Mouse (Mus musculus) ES-E14 (cell line): ENCODE data around the gene Gmpr2. TPM values are rescaled to one million over a fixed set of nuclear protein-coding genes. Genes with fewer than 3 reads are reported as not detected.
A peak's percentile ranks its signal among the peaks of the same experiment; 100 is the strongest.

ENCODE experiments used
- DNase-seq: peaks from one replicate; pipeline ENCODE4 v3.0.0-alpha.2; 2013; ENCODE audit warnings: low read depth, low spot score
- H3K27ac ChIP-seq: 2 replicates; pipeline ENCODE4 v1.5.1; 2012; ENCODE audit warnings: low read depth, mild to moderate bottlenecking, low read length, moderate library complexity, mixed read lengths; ENCODE audit not compliant: poor library complexity, insufficient read depth, severe bottlenecking
- H3K36me3 ChIP-seq: 2 replicates; pipeline ENCODE4 v1.6.1; 2012; ENCODE audit warnings: mild to moderate bottlenecking, low read length, moderate library complexity, mixed read lengths; ENCODE audit not compliant: control insufficient read depth, poor library complexity, insufficient read depth, severe bottlenecking
- H3K4me1 ChIP-seq, 2 experiments: fragments of 150-350 bp in 1 of 2; sonication (generic) in 1 of 2; 2 replicates each; pipeline ENCODE4 v1.6.1; 2012; ENCODE audit warnings: low read length in 2 of 2, mild to moderate bottlenecking in 1 of 2, mixed read lengths in 1 of 2; ENCODE audit not compliant: control insufficient read depth in 2 of 2, insufficient read depth in 2 of 2, poor library complexity in 1 of 2
- H3K4me3 ChIP-seq, 2 experiments: fragments of 150-350 bp in 1 of 2; sonication (generic) in 1 of 2; 2 replicates each; pipeline ENCODE4 v1.5.1; 2012; ENCODE audit warnings: low read length in 2 of 2, low read depth in 1 of 2, mild to moderate bottlenecking in 1 of 2, mixed read lengths in 1 of 2; ENCODE audit not compliant: insufficient read depth in 1 of 2, poor library complexity in 1 of 2, severe bottlenecking in 1 of 2
- H3K9ac ChIP-seq: 2 replicates; pipeline ENCODE4 v1.6.1; 2012; ENCODE audit warnings: low read depth, mild to moderate bottlenecking, low read length, mixed read lengths; ENCODE audit not compliant: poor library complexity, insufficient read depth, severe bottlenecking
- H3K9me3 ChIP-seq: fragments of 150-350 bp; sonication (generic); 2 replicates; pipeline ENCODE4 v1.6.1; 2012; ENCODE audit warnings: low read depth, mild to moderate bottlenecking, low read length; ENCODE audit not compliant: control insufficient read depth, insufficient read depth
- CHD2 ChIP-seq: IDR thresholded peaks from 2 replicates; pipeline ENCODE4 v1.6.1; 2014; ENCODE audit warnings: mild to moderate bottlenecking, low read depth, low read length, inconsistent platforms
- HCFC1 ChIP-seq: IDR thresholded peaks from 2 replicates; pipeline ENCODE4 v1.6.1; 2012; ENCODE audit warnings: low read length, inconsistent platforms, borderline replicate concordance; ENCODE audit not compliant: insufficient read depth
- MAFK ChIP-seq: IDR thresholded peaks from 2 replicates; pipeline ENCODE4 v1.6.1; 2014; ENCODE audit warnings: mild to moderate bottlenecking, low read depth, low read length, inconsistent platforms; ENCODE audit not compliant: insufficient read depth
- ZC3H11A ChIP-seq: IDR thresholded peaks from 2 replicates; pipeline ENCODE4 v1.6.1; 2012; ENCODE audit warnings: low read depth, mild to moderate bottlenecking, inconsistent platforms, low read length, borderline replicate concordance
- ZNF384 ChIP-seq: IDR thresholded peaks from 2 replicates; pipeline ENCODE4 v1.6.1; 2012; ENCODE audit warnings: low read depth, low read length, inconsistent platforms
- in situ Hi-C, 2 experiments: fragments of 600-800 bp; cut with MboI; formaldehyde crosslinking; loops; one replicate each; pipeline ENCODE4 v1.15.1; 2025; ENCODE audit warnings: low sequenced_read_pairs in 2 of 2, inconsistent platforms in 1 of 2; ENCODE audit not compliant: unreplicated experiment in 2 of 2
- total RNA-seq: library from RNA; depleted of rRNA; stranded (reverse); fragments of 300-350 nt; gene quantifications from 2 replicates; pipeline ENCODE4 v1.2.3, GENCODE M21; 2012

Gmpr2 gene
- total RNA-seq, 1 experiment, result 15.3 TPM

DNA sequence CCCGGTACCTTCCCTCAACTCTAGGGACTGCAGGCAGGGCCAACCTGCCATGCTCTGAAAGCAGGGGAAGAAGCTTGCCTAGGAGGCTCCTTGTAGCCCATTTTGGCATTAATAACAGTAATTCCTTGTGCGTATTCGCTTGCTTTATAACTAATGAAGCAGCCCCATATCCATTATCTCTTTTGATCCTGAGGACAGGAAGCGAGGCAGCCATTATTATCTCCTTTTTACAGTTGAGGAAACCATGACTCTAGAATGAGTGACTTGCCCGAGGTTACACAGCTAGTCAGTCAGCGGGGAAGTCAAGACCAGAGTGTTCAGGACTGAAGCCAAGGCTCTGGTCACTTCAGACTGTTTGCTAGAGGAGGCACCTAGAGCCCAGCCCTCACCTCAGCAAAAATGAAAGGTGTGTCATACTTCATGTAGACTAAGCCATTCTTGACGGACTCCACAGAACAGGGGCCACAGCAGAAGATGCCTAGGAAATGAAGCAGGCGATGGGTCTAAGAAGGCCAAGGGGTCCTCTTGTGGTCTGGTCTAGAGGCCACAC is 34.4 kb downstream of the Gmpr2 start:
- Histone ChIP-seq H3K9ac (no peak overlapping the region), H3K9me3 (no peaks in the 10 kb centered on the region), H3K27ac (no peak overlapping the region), H3K36me3 (0 out of 2 replicates have a peak, but pooled peaks cover 2% of the 10 kb centered on the region), H3K4me3 (no peak overlapping the region), H3K4me1 (peaks cover 9 to 37% of the 10 kb centered on the region in 2 experiments)
- in situ Hi-C loops, result no loop called here
- TF ChIP-seq HCFC1 (no peak), ZNF384 (no peak), CHD2 (no peak), ZC3H11A (no peak), MAFK (no peak)
- no peak for DNase-seq

DNA sequence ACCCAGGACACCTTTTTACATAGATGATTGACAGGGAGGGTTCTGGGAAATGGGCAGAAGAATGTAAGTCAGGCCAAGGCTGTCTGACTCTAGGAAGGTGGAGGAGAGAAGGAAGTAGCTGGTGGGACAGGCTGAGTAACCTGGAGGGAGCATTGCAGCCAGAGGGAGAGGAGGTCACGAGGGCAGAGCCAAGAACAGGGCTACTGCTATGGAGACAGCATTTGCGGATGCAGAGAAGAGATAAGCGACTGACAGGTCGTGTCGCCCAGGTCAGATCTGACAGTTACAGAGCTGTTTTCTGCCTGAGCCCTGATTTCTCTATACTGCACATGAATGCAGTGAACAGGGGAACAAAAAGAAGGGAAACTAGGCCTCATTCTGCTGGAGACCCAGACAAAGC is 35.7 kb downstream of the Gmpr2 start:
- Histone ChIP-seq H3K4me1 (peaks cover 9 to 45% of the 10 kb centered on the region in 2 experiments), H3K9ac (no peak overlapping the region), H3K36me3 (0 out of 2 replicates have a peak, but pooled peaks cover 2% of the 10 kb centered on the region), H3K4me3 (no peak overlapping the region), H3K9me3 (no peaks in the 10 kb centered on the region), H3K27ac (no peak overlapping the region)
- TF ChIP-seq CHD2 (no peak), HCFC1 (no peak), MAFK (no peak), ZNF384 (no peak), ZC3H11A (no peak)
- DNase-seq, result no peak
- in situ Hi-C loops, result no loop called here

DNA sequence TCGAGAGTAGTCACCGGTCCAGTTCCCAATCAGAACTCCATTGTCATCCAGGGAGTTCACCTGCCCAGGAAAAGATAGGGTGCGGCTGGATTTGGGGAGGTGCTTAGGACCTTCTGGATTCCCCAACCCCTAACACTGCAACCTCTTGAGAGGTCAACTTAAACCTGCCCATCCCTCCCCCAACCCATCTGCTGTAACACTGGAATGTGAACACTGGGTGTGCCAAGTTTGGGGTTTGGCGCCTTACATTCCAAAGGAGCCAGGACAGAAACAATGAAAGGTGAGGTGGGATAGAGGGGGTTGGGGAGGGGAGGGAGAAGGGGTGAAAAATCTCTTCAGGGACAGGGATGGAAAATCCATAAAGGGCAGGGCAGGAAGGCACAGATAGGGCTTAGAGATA is 37.8 kb downstream of the Gmpr2 start:
- peak; percentile 58 for DNase-seq
- TF ChIP-seq CHD2, result peak; percentile 14; the same call in 1 of the 2 replicates
- TF ChIP-seq HCFC1, result 0 out of 2 replicates have a peak, but pooled peaks have one; percentile 26
- TF ChIP-seq MAFK, result no peak
- Histone ChIP-seq H3K27ac (peak overlapping the region; percentile 14; the same call in 1 of the 2 replicates), H3K4me3 (peak overlapping the region in 1 of 2 experiments; percentile 6; a peak in 1 of 4 replicates), H3K9me3 (no peaks in the 10 kb centered on the region), H3K4me1 (peaks cover 9 to 47% of the 10 kb centered on the region in 2 experiments), H3K36me3 (no peaks in the 10 kb centered on the region), H3K9ac (no peak overlapping the region)
- in situ Hi-C loops, result no loop called here

DNA sequence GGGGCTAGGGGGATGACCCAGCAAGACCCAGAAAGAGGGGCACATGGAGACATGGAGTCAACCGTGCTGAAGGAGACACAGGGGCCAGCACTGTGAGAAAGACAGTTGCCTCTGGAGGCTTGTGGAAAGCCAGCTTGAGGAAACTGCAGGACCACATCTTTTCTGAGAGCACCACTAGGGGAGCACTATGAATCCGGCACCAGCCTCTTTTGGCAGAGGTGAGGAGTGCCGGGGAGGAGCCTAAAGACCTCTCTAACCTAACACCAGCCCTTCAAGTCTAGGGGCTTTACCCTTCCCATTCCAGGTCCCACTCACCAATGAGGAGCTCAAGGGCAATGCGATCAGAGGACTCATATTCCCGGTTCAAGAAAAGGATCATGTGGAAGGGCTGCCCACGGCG is 40.0 kb downstream of the Gmpr2 start:
- TF ChIP-seq MAFK, result no peak
- no peak for TF ChIP-seq HCFC1
- TF ChIP-seq CHD2, result no peak

More for the DNA sequence above, 40.0 kb downstream of the Gmpr2 start:
- H3K9me3 ChIP-seq, result no peaks in the 10 kb centered on the region
- H3K36me3 ChIP-seq, result peaks cover 8% of the 10 kb centered on the region
- H3K9ac ChIP-seq, result no peak overlapping the region
- H3K4me1 ChIP-seq, result peaks cover 14 to 43% of the 10 kb centered on the region in 2 experiments
- H3K27ac ChIP-seq, result no peak overlapping the region
- DNase-seq, result no peak
- in situ Hi-C loops, result no loop called here
- H3K4me3 ChIP-seq, result peak overlapping the region; percentile 0 to 30; a peak in 1 of 4 replicates
